Mouse (Mus musculus): ENCODE data around the gene Anxa11. TPM values are rescaled to one million over a fixed set of nuclear protein-coding genes. Genes with fewer than 3 reads are reported as not detected.
"Not testable (repeated sequence)": the region's sequence is repeated elsewhere in the genome, so short reads cannot be mapped to it uniquely, and the experiment has no call there.

Gene Anxa11
- total and polyA plus RNA-seq, 3 experiments = 7.6 to 40.5 TPM; not detected in 1

DNA sequence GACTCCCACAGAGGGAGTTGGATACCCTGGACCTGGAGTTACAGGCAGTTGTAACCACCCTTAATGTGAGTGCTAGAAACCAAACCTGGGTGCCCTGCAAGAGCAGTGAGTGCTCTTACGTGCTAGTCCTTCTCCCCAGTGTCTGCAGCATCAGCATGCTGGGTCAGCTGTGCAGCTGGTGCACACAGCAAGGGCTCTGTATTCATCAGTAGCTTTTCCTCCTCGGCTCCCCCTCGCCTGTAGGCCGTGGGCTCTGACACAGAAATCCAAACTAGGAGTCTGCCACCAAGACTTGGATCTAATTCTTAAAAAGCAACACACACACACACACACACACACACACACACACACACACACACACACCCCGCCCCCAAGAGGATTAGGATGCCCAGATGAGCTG, 63.3 kb downstream of the Anxa11 start:
- H3K4me3 ChIP-seq (ENCODE audit: control insufficient read depth in 1 of 2, insufficient read depth in 1 of 2, low read depth in 2 of 2, low read length in 2 of 2); H3K4me1 ChIP-seq (ENCODE audit: control insufficient read depth in 1 of 2, insufficient read depth in 2 of 2, low read length in 2 of 2); H3K27me3 ChIP-seq (ENCODE audit: control insufficient read depth in 1 of 2, insufficient read depth in 2 of 2, low read length in 2 of 2); H3K27ac ChIP-seq (ENCODE audit: control insufficient read depth, low read depth, low read length); H3K9ac ChIP-seq (ENCODE audit: control insufficient read depth, low read depth, low read length, poor library complexity, severe bottlenecking); H3K9me3 ChIP-seq (replicated peaks; ENCODE audit: insufficient read depth, low read length); H3K36me3 ChIP-seq (ENCODE audit: control insufficient read depth in 1 of 2, insufficient read depth in 2 of 2, low read length in 2 of 2); DNase-seq (ENCODE audit: low read depth, low spot score); H3K79me2 ChIP-seq (ENCODE audit: control insufficient read depth, insufficient read depth, low read length, poor library complexity): not testable (repeated sequence)

DNA sequence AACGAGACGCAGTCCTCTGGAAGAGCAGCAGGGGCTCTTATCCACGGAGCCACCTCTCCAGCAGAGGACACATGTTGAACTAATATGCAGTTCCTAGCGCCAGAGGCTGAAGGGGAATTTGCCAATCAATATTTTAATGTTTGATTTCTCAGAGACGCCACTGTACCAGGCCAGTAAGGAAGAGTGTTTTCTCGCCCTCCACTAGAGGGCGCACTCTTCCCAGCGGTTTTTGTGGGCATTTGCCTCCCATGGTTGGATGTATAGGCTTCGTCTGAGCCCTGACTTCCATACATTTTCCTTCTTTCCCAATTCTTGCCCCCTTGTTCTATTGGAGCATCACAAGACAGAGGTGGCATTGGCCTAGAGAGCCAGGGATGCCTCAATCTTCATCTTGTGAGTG, 65.3 kb downstream of the Anxa11 start:
- H3K9me3 ChIP-seq (replicated peaks; ENCODE audit: insufficient read depth, low read length); H3K27me3 ChIP-seq (ENCODE audit: control insufficient read depth in 1 of 2, insufficient read depth in 2 of 2, low read length in 2 of 2); DNase-seq (ENCODE audit: low read depth, low spot score); H3K27ac ChIP-seq (ENCODE audit: control insufficient read depth, low read depth, low read length); H3K79me2 ChIP-seq (ENCODE audit: control insufficient read depth, insufficient read depth, low read length, poor library complexity); H3K4me1 ChIP-seq (ENCODE audit: control insufficient read depth in 1 of 2, insufficient read depth in 2 of 2, low read length in 2 of 2); H3K36me3 ChIP-seq (ENCODE audit: control insufficient read depth in 1 of 2, insufficient read depth in 2 of 2, low read length in 2 of 2); H3K4me3 ChIP-seq (ENCODE audit: control insufficient read depth in 1 of 2, insufficient read depth in 1 of 2, low read depth in 2 of 2, low read length in 2 of 2); H3K9ac ChIP-seq (ENCODE audit: control insufficient read depth, low read depth, low read length, poor library complexity, severe bottlenecking): not testable (repeated sequence)

DNA sequence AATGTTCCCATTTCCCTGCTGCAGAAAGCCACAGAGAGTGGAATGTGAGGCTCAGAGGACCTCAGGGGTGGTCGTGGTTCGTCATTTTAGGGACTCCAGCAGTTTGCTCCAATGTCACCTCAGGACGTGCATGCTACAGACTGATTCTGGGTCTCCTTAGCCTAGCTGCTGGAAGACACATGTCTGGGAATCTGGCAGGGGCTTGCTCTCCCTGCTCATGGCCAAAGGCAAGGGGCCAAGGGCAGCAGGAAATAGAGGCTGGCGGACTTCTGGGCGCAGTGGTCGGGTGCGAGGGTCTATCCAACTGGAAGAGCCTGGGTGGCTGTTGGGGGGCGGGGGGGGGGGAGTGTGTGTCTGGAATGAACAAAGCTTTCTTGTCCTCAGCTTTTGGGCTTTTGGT, 67.0 kb downstream of the Anxa11 start:
- not testable (repeated sequence) for H3K36me3 ChIP-seq (ENCODE audit: control insufficient read depth in 1 of 2, insufficient read depth in 2 of 2, low read length in 2 of 2); H3K9me3 ChIP-seq (replicated peaks; ENCODE audit: insufficient read depth, low read length); H3K79me2 ChIP-seq (ENCODE audit: control insufficient read depth, insufficient read depth, low read length, poor library complexity); DNase-seq (ENCODE audit: low read depth, low spot score); H3K4me3 ChIP-seq (ENCODE audit: control insufficient read depth in 1 of 2, insufficient read depth in 1 of 2, low read depth in 2 of 2, low read length in 2 of 2); H3K27me3 ChIP-seq (ENCODE audit: control insufficient read depth in 1 of 2, insufficient read depth in 2 of 2, low read length in 2 of 2); H3K4me1 ChIP-seq (ENCODE audit: control insufficient read depth in 1 of 2, insufficient read depth in 2 of 2, low read length in 2 of 2); H3K9ac ChIP-seq (ENCODE audit: control insufficient read depth, low read depth, low read length, poor library complexity, severe bottlenecking); H3K27ac ChIP-seq (ENCODE audit: control insufficient read depth, low read depth, low read length)

DNA sequence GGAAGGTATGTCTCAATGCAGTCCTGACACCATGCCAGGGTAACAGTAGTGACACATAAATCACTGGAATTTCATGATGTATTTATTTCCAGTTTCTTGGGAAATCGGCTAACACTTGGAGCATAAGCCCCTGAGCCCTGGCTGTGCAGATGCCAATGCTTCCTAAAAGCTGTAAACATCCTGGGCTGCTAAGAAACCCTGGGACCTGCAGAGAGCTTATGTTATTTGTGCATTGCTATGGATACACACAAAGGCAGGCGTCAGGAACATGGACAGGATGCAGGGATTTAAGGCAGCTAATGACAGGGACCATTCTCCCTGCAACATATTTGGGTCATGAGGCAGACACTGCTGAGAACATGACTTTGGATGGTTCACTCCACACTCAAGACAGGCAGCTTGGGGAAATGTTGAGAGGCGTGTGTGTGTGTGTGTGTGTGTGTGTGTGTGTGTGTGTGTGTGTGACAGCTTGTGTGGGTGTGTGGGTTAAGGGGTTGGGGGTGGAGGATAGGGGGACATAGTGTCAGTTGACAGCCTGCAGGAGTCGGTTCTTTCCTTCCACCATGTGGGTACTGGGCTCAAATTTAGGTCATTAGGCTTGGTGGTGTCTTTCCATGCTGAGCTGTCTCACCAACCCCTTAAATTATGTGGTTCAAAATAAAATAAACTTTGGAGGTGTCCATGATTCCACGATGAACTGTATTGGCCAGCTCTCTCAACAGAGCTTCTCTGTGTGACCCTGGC, 76.6 kb downstream of the Anxa11 start:
- not testable (repeated sequence) for DNase-seq (ENCODE audit: low read depth, low spot score); H3K9me3 ChIP-seq (replicated peaks; ENCODE audit: insufficient read depth, low read length); H3K4me1 ChIP-seq (ENCODE audit: control insufficient read depth in 1 of 2, insufficient read depth in 2 of 2, low read length in 2 of 2); H3K9ac ChIP-seq (ENCODE audit: control insufficient read depth, low read depth, low read length, poor library complexity, severe bottlenecking); H3K27ac ChIP-seq (ENCODE audit: control insufficient read depth, low read depth, low read length); H3K79me2 ChIP-seq (ENCODE audit: control insufficient read depth, insufficient read depth, low read length, poor library complexity); H3K4me3 ChIP-seq (ENCODE audit: control insufficient read depth in 1 of 2, insufficient read depth in 1 of 2, low read depth in 2 of 2, low read length in 2 of 2); H3K27me3 ChIP-seq (ENCODE audit: control insufficient read depth in 1 of 2, insufficient read depth in 2 of 2, low read length in 2 of 2); H3K36me3 ChIP-seq (ENCODE audit: control insufficient read depth in 1 of 2, insufficient read depth in 2 of 2, low read length in 2 of 2)

DNA sequence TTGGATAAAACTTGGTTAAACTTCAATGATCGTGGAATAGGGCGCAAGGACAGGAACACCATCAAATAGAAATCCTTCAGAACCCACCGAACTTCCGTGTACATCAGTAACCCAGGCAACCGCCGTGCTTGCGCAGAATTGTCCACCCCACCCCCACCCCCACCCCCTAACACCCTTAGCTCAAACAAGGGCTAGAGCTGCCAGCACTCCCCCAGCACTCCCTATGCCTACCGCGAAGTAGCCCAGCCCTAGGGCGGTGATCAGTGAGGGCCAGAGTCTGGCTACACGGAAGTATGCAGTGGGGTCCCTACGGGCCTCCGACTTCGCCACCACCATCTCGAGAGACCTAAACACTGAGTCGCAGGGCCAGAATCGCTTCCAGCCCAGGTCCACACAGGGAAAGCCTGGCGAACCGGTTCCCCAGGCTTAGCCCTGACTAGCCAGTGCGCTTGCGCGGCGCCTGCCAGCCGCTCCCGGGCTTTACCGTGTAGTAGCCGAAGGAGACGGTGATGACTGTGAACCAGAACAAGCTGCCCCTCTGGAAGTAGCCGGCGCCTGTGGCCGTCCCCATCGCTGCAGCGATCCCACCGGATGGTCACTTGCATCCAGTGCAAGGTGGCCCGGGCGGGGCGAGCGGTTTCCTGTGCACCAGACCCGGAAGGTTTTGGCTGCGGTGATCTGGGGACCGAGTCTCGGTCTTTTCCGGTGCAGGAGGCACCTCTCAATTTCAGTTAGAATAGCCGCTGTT, 85.0 kb downstream of the Anxa11 start:
- not testable (repeated sequence) for H3K27me3 ChIP-seq (ENCODE audit: control insufficient read depth in 1 of 2, insufficient read depth in 2 of 2, low read length in 2 of 2)

DNA sequence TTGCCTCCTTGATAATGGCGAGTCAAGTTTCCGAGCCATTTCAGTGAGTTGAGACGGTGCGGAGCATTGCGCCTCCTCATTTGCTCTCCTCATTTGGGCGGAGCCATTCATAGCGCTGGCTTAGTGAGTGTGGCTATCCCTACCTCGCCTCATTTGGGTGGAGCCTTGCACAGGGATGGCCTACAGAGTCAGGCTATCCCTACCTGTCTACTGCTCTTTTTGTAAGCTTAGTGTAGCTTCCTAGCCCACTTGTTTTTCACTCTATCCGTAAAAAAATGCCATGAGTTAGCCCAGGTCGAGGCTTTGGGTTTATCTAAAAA, 85.6 kb downstream of the Anxa11 start, which contains the start of gene Tmem254a:
TSS of gene Tmem254a (minus strand) at position 111 of the 320 bp plus-strand sequence.
- H3K36me3 ChIP-seq (ENCODE audit: control insufficient read depth in 1 of 2, insufficient read depth in 2 of 2, low read length in 2 of 2); H3K79me2 ChIP-seq (ENCODE audit: control insufficient read depth, insufficient read depth, low read length, poor library complexity); H3K4me1 ChIP-seq (ENCODE audit: control insufficient read depth in 1 of 2, insufficient read depth in 2 of 2, low read length in 2 of 2); H3K4me3 ChIP-seq (ENCODE audit: control insufficient read depth in 1 of 2, insufficient read depth in 1 of 2, low read depth in 2 of 2, low read length in 2 of 2); DNase-seq (ENCODE audit: low read depth, low spot score); H3K27me3 ChIP-seq (ENCODE audit: control insufficient read depth in 1 of 2, insufficient read depth in 2 of 2, low read length in 2 of 2); H3K9ac ChIP-seq (ENCODE audit: control insufficient read depth, low read depth, low read length, poor library complexity, severe bottlenecking); H3K27ac ChIP-seq (ENCODE audit: control insufficient read depth, low read depth, low read length); H3K9me3 ChIP-seq (replicated peaks; ENCODE audit: insufficient read depth, low read length): not testable (repeated sequence)

More for the DNA sequence above, 85.0 kb downstream of the Anxa11 start:
- DNase-seq (ENCODE audit: low read depth, low spot score); H3K79me2 ChIP-seq (ENCODE audit: control insufficient read depth, insufficient read depth, low read length, poor library complexity); H3K4me1 ChIP-seq (ENCODE audit: control insufficient read depth in 1 of 2, insufficient read depth in 2 of 2, low read length in 2 of 2); H3K9ac ChIP-seq (ENCODE audit: control insufficient read depth, low read depth, low read length, poor library complexity, severe bottlenecking); H3K36me3 ChIP-seq (ENCODE audit: control insufficient read depth in 1 of 2, insufficient read depth in 2 of 2, low read length in 2 of 2); H3K27ac ChIP-seq (ENCODE audit: control insufficient read depth, low read depth, low read length); H3K9me3 ChIP-seq (replicated peaks; ENCODE audit: insufficient read depth, low read length); H3K4me3 ChIP-seq (ENCODE audit: control insufficient read depth in 1 of 2, insufficient read depth in 1 of 2, low read depth in 2 of 2, low read length in 2 of 2): not testable (repeated sequence)

All from MEL (cell line).